Mouse (Mus musculus) limb, embryonic 11.5 days (tissue): ENCODE measurements around the gene Cnot1. TPM values are rescaled to one million over a fixed set of nuclear protein-coding genes. Genes with fewer than 3 reads are reported as not detected.
A peak's percentile ranks its signal among the peaks of the same experiment; 100 is the strongest.

Experiments used
- ATAC-seq: fragments of 200-750 bp; cut with Nextera tagmentation; 2 replicates; pipeline ENCODE4 v1.8.0; 2017; ENCODE audit warnings: low read depth; ENCODE audit not compliant: insufficient number of reproducible peaks, low FRiP score, low TSS enrichment
- DNase-seq: peaks from one replicate; pipeline ENCODE4 v3.0.0-alpha.2; 2015; ENCODE audit warnings: low spot score
- H3K27ac ChIP-seq: fragments of 300-500 bp; sonication (generic); replicated peaks from 2 replicates; pipeline ENCODE4 v1.5.1; 2014; ENCODE audit warnings: low read depth, mild to moderate bottlenecking, low read length
- H3K27me3 ChIP-seq: fragments of 300-500 bp; sonication (generic); 2 replicates; pipeline ENCODE4 v1.6.1; 2014; ENCODE audit warnings: mild to moderate bottlenecking, low read length, mixed read lengths; ENCODE audit not compliant: control insufficient read depth, insufficient read depth
- H3K36me3 ChIP-seq: fragments of 300-500 bp; sonication (generic); 2 replicates; pipeline ENCODE4 v1.6.1; 2014; ENCODE audit warnings: mild to moderate bottlenecking, low read length, moderate library complexity, mixed read lengths; ENCODE audit not compliant: control insufficient read depth, insufficient read depth
- H3K4me1 ChIP-seq: fragments of 300-500 bp; sonication (generic); 2 replicates; pipeline ENCODE4 v1.6.1; 2014; ENCODE audit warnings: low read length, mixed read lengths; ENCODE audit not compliant: control insufficient read depth, insufficient read depth
- H3K4me2 ChIP-seq: fragments of 300-500 bp; sonication (generic); 2 replicates; pipeline ENCODE4 v1.6.1; 2014; ENCODE audit warnings: low read depth, mild to moderate bottlenecking, moderate library complexity; ENCODE audit not compliant: severe bottlenecking
- H3K4me3 ChIP-seq: fragments of 300-500 bp; sonication (generic); 2 replicates; pipeline ENCODE4 v1.5.1; 2014; ENCODE audit warnings: low read depth, low read length
- H3K9ac ChIP-seq: fragments of 300-500 bp; sonication (generic); 2 replicates; pipeline ENCODE4 v1.6.1; 2014; ENCODE audit warnings: mild to moderate bottlenecking, low read length
- H3K9me3 ChIP-seq: fragments of 300-500 bp; sonication (generic); 2 replicates; pipeline ENCODE4 v1.6.1; 2016; ENCODE audit warnings: low read length; ENCODE audit not compliant: control insufficient read depth
- WGBS: fragments of 180-500 bp; shearing (Covaris S2); extraction: QIAGEN DNeasy Blood & Tissue Kit; methylation state at CpG from one replicate; pipeline ENCODE4 v1.1.7; 2014; 5-methylcytosine and 5-hydroxymethylcytosine counted together
- polyA plus RNA-seq: library from polyadenylated mRNA; unstranded; fragments of >200 nt; fragmentation: Nextera tagmentation; extraction: Ambion mirVana; gene quantifications from 2 replicates; pipeline ENCODE4 v1.2.1, GENCODE M21; 2014

The Cnot1 gene
- polyA plus RNA-seq, 1 experiment from 2014 or later = 137 TPM

GRCm38 (mm10) chr8:95748028-95748427, 59.2 kb downstream of the Cnot1 start:
- DNase-seq (no peak), ATAC-seq (no peak)
- no peak overlapping the region for H3K9ac ChIP-seq
- H3K4me1 ChIP-seq = no peaks in the 10 kb centered on the region
- H3K27me3 ChIP-seq = no peaks in the 10 kb centered on the region
- no peak overlapping the region for H3K4me2 ChIP-seq
- no peak overlapping the region for H3K27ac ChIP-seq
- no peaks in the 10 kb centered on the region for H3K9me3 ChIP-seq
- no peak overlapping the region for H3K4me3 ChIP-seq
- peaks cover 33% of the 10 kb centered on the region for H3K36me3 ChIP-seq
- 97% methylated on average over 4 of the region's 4 CpGs for WGBS

- Histone ChIP-seq H3K4me1 (no peaks in the 10 kb centered on the region), H3K36me3 (peaks cover 32% of the 10 kb centered on the region), H3K27me3 (no peaks in the 10 kb centered on the region), H3K4me3 (no peak overlapping the region), H3K27ac (no peak overlapping the region), H3K9me3 (no peaks in the 10 kb centered on the region), H3K4me2 (no peak overlapping the region), H3K9ac (no peak overlapping the region)
- ATAC-seq = no peak
- DNase-seq = no peak
- 94% methylated on average over 7 of the region's 7 CpGs for WGBS
These were observed 65.5 kb downstream of the Cnot1 start for GRCm38 (mm10) chr8:95741732-95742131.

- 88% methylated on average over 7 of the region's 7 CpGs for WGBS
- DNase-seq (no peak), ATAC-seq (no peak)
- H3K36me3 ChIP-seq = peaks cover 36% of the 10 kb centered on the region
- no peaks in the 10 kb centered on the region for H3K27me3 ChIP-seq
- H3K4me1 ChIP-seq = no peaks in the 10 kb centered on the region
- no peak overlapping the region for H3K9ac ChIP-seq
- H3K4me3 ChIP-seq = no peak overlapping the region
- no peak overlapping the region for H3K27ac ChIP-seq
- no peaks in the 10 kb centered on the region for H3K9me3 ChIP-seq
- H3K4me2 ChIP-seq = no peak overlapping the region
These were observed 68.7 kb downstream of the Cnot1 start for GRCm38 (mm10) chr8:95738596-95738995.

- Histone ChIP-seq H3K27me3 (no peaks in the 10 kb centered on the region), H3K4me1 (no peaks in the 10 kb centered on the region), H3K9ac (no peak overlapping the region), H3K4me3 (no peak overlapping the region), H3K36me3 (peaks cover 31% of the 10 kb centered on the region), H3K9me3 (no peaks in the 10 kb centered on the region), H3K4me2 (no peak overlapping the region), H3K27ac (no peak overlapping the region)
- ATAC-seq = no peak
- DNase-seq = no peak
- WGBS = 91% methylated on average over 4 of the region's 4 CpGs
These were observed 79.6 kb downstream of the Cnot1 start for GRCm38 (mm10) chr8:95727625-95728024.

- ATAC-seq = no peak
These were observed 90.5 kb downstream of the Cnot1 start for GRCm38 (mm10) chr8:95716546-95717335.

GRCm38 (mm10) chr8:95715676-95716531, 91.4 kb downstream of the Cnot1 start, which contains the start of gene Setd6:
Gene Setd6, plus strand, starts transcription at chr8:95715881.
- no peaks in the 10 kb centered on the region for H3K27me3 ChIP-seq
- peak within 1 kb of the TSS; percentile 87 for H3K4me2 ChIP-seq
- under 1% methylated on average over 71 of the region's 79 CpGs for WGBS
- ATAC-seq = peak; percentile 87
- peak; percentile 90 for DNase-seq
- no peaks in the 10 kb centered on the region for H3K9me3 ChIP-seq
- H3K4me3 ChIP-seq = peak within 1 kb of the TSS; percentile 75
- H3K36me3 ChIP-seq = peaks cover 9% of the 10 kb centered on the region; the same call in 1 of the 2 replicates
- 0 out of 2 replicates have a peak within 1 kb of the TSS, but pooled peaks have one; percentile 33 for H3K27ac ChIP-seq
- peak within 1 kb of the TSS; percentile 80 for H3K9ac ChIP-seq
- peaks cover 9% of the 10 kb centered on the region for H3K4me1 ChIP-seq

More at GRCm38 (mm10) chr8:95716546-95717335, 90.5 kb downstream of the Cnot1 start:
- 19% methylated on average over 21 of the region's 21 CpGs for WGBS
- Histone ChIP-seq H3K27me3 (no peaks in the 10 kb centered on the region), H3K9me3 (no peaks in the 10 kb centered on the region), H3K4me3 (peak overlapping the region; percentile 75), H3K9ac (peak overlapping the region; percentile 80), H3K27ac (no peak overlapping the region), H3K4me1 (peaks cover 9% of the 10 kb centered on the region), H3K36me3 (peaks cover 14% of the 10 kb centered on the region; the same call in 1 of the 2 replicates), H3K4me2 (peak overlapping the region; percentile 87)
- DNase-seq = no peak

- Histone ChIP-seq H3K9me3 (no peaks in the 10 kb centered on the region), H3K4me1 (peaks cover 9% of the 10 kb centered on the region), H3K36me3 (peaks cover 9% of the 10 kb centered on the region; the same call in 1 of the 2 replicates), H3K27ac (no peak overlapping the region), H3K4me3 (0 out of 2 replicates have a peak overlapping the region, but pooled peaks have one; percentile 75), H3K27me3 (no peaks in the 10 kb centered on the region), H3K4me2 (peak overlapping the region; percentile 87), H3K9ac (no peak overlapping the region)
- ATAC-seq (no peak), DNase-seq (no peak)
- 86% methylated on average over 6 of the region's 6 CpGs for WGBS
These were observed 92.3 kb downstream of the Cnot1 start for GRCm38 (mm10) chr8:95714837-95715413.

GRCm38 (mm10) chr8:95714367-95714766, 92.9 kb downstream of the Cnot1 start:
- WGBS = 94% methylated on average over 4 of the region's 4 CpGs
- no peak overlapping the region for H3K9ac ChIP-seq
- H3K27ac ChIP-seq = no peak overlapping the region
- ATAC-seq = no peak
- no peaks in the 10 kb centered on the region for H3K9me3 ChIP-seq
- H3K27me3 ChIP-seq = no peaks in the 10 kb centered on the region
- no peak overlapping the region for H3K4me2 ChIP-seq
- H3K4me3 ChIP-seq = no peak overlapping the region
- peaks cover 6% of the 10 kb centered on the region; the same call in 1 of the 2 replicates for H3K36me3 ChIP-seq
- no peak for DNase-seq
- H3K4me1 ChIP-seq = peaks cover 9% of the 10 kb centered on the region
